Mouse (Mus musculus) ovary, adult 2 months (tissue): ENCODE data around the gene Fbxw24. TPM values are rescaled to one million over a fixed set of nuclear protein-coding genes. Genes with fewer than 3 reads are reported as not detected.

Experiments
- polyA plus RNA-seq: library from polyadenylated mRNA; depleted of rRNA; stranded (reverse); fragments of >200 nt; gene quantifications from 2 replicates; pipeline ENCODE4 v1.2.3, GENCODE M21; 2012; rRNA removed

The Fbxw24 gene
- polyA plus RNA-seq = 4.2 and 5.9 TPM in 2 replicates

DNA sequence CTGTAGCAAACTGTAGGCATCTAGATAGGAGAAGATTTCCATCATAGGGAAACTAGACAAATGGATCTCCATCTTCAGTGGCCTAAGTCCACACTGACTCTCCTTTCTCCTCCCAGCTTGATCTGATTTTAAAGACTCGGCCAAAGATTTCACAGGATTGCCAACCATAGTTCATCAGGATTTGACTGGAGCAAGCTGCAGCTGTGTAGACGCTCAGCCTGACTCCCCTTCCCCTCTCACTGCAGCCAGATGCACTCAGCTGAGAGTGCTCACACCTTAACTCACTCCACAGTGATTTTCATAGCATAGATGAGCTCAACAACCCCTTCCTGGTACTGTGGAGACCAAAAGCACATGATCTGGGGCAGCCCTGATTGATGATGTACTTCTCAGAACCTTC, at the start of gene Fbxw24:
TSS of gene Fbxw24 (minus strand) at position 101 of the 400 bp plus-strand sequence.

DNA sequence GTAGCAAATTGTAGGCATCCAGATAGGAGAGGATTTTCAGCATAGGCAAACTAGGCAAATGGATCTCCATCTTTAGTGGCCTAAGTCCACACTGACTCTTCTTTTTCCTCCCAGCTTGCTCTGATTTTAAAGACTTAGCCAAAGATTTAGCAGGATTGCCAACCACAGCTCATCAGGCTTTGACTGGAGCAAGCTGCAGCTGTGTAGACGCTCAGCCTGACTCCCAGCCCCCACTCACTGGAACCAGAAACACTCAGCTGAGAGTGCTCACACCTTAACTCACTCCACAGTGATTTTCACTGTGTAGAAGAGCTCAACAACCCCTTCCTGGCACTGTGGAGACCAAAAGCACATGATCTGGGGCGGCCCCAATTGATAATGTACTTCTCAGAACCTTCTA, 38.7 kb upstream of the Fbxw24 start, which contains the start of gene Fbxw25:
TSS of gene Fbxw25 (minus strand) at position 101 of the 400 bp plus-strand sequence.

DNA sequence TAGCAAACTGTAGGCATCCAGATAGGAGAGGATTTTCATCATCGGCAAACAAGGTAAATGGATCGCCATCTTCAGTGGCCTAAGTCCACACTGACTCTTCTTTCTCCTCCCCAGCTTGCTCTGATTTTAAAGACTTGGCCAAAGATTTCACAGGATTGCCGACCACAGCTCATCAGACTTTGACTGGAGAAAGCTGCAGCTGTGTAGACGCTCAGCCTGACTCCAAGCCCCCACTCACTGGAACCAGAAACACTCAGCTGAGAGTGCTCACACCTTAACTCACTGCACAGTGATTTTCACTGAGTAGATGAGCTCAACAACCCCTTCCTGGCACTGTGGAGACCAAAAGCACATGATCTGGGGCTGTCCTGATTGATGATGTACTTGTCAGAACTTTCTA, 57.7 kb downstream of the Fbxw24 start, which contains the start of gene Fbxw15:
TSS of gene Fbxw15 (minus strand) at position 101 of the 400 bp plus-strand sequence.

Other genes with a start within 250 kb of the Fbxw24 start
- 1.0 and 1.1 TPM in 2 replicates for gene Fbxw22, start 221.8 kb downstream of the Fbxw24 start, polyA plus RNA-seq
- 2.0 TPM in 2 replicates for gene Fbxw16, start 176.9 kb downstream of the Fbxw24 start, polyA plus RNA-seq
- 1.3 and 2.0 TPM in 2 replicates for gene Fbxw19, start 130.2 kb downstream of the Fbxw24 start, polyA plus RNA-seq
- 4.1 and 7.2 TPM in 2 replicates for gene Fbxw15, start 57.8 kb downstream of the Fbxw24 start, polyA plus RNA-seq
- gene Fbxw25, start 38.6 kb upstream of the Fbxw24 start, polyA plus RNA-seq = 0.32 and 0.43 TPM in 2 replicates
- gene Fbxw18, start 76.6 kb upstream of the Fbxw24 start, polyA plus RNA-seq = 2.4 and 4.7 TPM in 2 replicates
- gene Fbxw26, start 120.0 kb upstream of the Fbxw24 start, polyA plus RNA-seq = 0.69 and 1.5 TPM in 2 replicates
- gene Fbxw27, start 164.6 kb upstream of the Fbxw24 start, polyA plus RNA-seq = 1.5 and 2.6 TPM in 2 replicates
- 0.38 and 1.4 TPM in 2 replicates for gene Spink8, start 186.2 kb upstream of the Fbxw24 start, polyA plus RNA-seq
- 21.7 and 27.7 TPM in 2 replicates for gene Nme6, start 206.7 kb upstream of the Fbxw24 start, polyA plus RNA-seq
- 0.23 and 1.0 TPM in 2 replicates for gene Camp, start 223.6 kb upstream of the Fbxw24 start, polyA plus RNA-seq
- gene Cdc25a, start 249.5 kb upstream of the Fbxw24 start, polyA plus RNA-seq = 10.6 and 19.1 TPM in 2 replicates